9 mouse cellular contexts compared by ENCODE assay signal in genomic region chr4:59404375-59404774, GRCm38 (mm10). TPM values are rescaled to one million over a fixed set of nuclear protein-coding genes. Genes with fewer than 3 reads are reported as not detected.
A peak's percentile ranks its signal among the peaks of the same experiment; 100 is the strongest.
DNase-seq lines count a peak whose midpoint lies in the region; ATAC-seq and TF ChIP-seq lines count a peak whose summit lies in the region.
"Had no signal": no experiment of that assay in that cellular context is flagged by ENCODE, and none has a peak within 500 bp of the region (broad histone marks: within the 10 kb centered on the region; RNA-seq: fewer than 3 reads in every experiment).

No protein-coding gene starts in this region.

- no peaks in the 10 kb centered on the region for H3K9me3 ChIP-seq in lung, embryonic 14.5 days (ENCODE audit: low read depth, low read length)
- no peaks in the 10 kb centered on the region for H3K9me3 ChIP-seq in heart, embryonic 16.5 days (replicated peaks; ENCODE audit: control insufficient read depth, low read length)
- H3K9me3 ChIP-seq: hindbrain, embryonic 15.5 days had no signal

- no peak overlapping the region for H3K9ac ChIP-seq in lung, embryonic 14.5 days
- H3K9ac ChIP-seq in heart, embryonic 16.5 days (ENCODE audit: low read length), result no peak overlapping the region
- H3K9ac ChIP-seq: hindbrain, embryonic 15.5 days had no signal

- peak; percentile 61 for DNase-seq in adrenal gland, postnatal 14 days
- DNase-seq in adrenal gland, adult (ENCODE audit: inconsistent age in 2 of 2, low spot score in 1 of 2), result no peak
- peak; percentile 87 for DNase-seq in lung, embryonic 14.5 days
- no peak for DNase-seq in lung, adult 18-20 months
- peak; percentile 82 to 85 for DNase-seq in right cerebral cortex, postnatal 10 days (ENCODE audit: low spot score in 2 of 2)
- no peak for DNase-seq in ovary, postnatal 10 days (ENCODE audit: low spot score)
- DNase-seq in Muller cell, postnatal 12 days (ENCODE audit: inconsistent ontology term), result no peak

- peak; percentile 76 for ATAC-seq in lung, embryonic 14.5 days (ENCODE audit: insufficient read depth)
- ATAC-seq in heart, embryonic 16.5 days (replicated peaks; ENCODE audit: extremely low read depth, insufficient read depth, low FRiP score), result peak; percentile 84

- H3K27ac ChIP-seq in lung, embryonic 14.5 days (ENCODE audit: low read depth), result peak overlapping the region; percentile 18; the same call in 1 of the 2 replicates
- H3K27ac ChIP-seq in heart, embryonic 16.5 days (ENCODE audit: low read length), result peak overlapping the region; percentile 69
- H3K27ac ChIP-seq: hindbrain, embryonic 15.5 days had no signal

- TF ChIP-seq CTCF in lung, embryonic 14.5 days (IDR thresholded peaks at IDR 0.05; ENCODE audit: low read depth), result no peak

- no peak overlapping the region for H3K4me3 ChIP-seq in lung, embryonic 14.5 days (ENCODE audit: low read depth, low read length)
- peak overlapping the region; percentile 0; the same call in 1 of the 2 replicates for H3K4me3 ChIP-seq in heart, embryonic 16.5 days (ENCODE audit: low read length)
- H3K4me3 ChIP-seq: hindbrain, embryonic 15.5 days had no signal

- 30% methylated on average over 6 of the region's 6 CpGs for WGBS in lung, embryonic 14.5 days
- WGBS in heart, embryonic 16.5 days, result 21% methylated on average over 6 of the region's 6 CpGs

- H3K27me3 ChIP-seq in lung, embryonic 14.5 days (ENCODE audit: insufficient read depth, low read length), result no peaks in the 10 kb centered on the region
- H3K27me3 ChIP-seq in heart, embryonic 16.5 days (ENCODE audit: control insufficient read depth, insufficient read depth, low read length), result no peaks in the 10 kb centered on the region
- H3K27me3 ChIP-seq: hindbrain, embryonic 15.5 days had no signal

- peak overlapping the region; percentile 44 for H3K4me2 ChIP-seq in lung, embryonic 14.5 days
- peak overlapping the region; percentile 36 for H3K4me2 ChIP-seq in heart, embryonic 16.5 days (ENCODE audit: low read depth, low read length)
- H3K4me2 ChIP-seq: hindbrain, embryonic 15.5 days had no signal

- H3K4me1 ChIP-seq in lung, embryonic 14.5 days (ENCODE audit: insufficient read depth), result no peaks in the 10 kb centered on the region
- peaks cover 6% of the 10 kb centered on the region; the same call in 1 of the 2 replicates for H3K4me1 ChIP-seq in heart, embryonic 16.5 days (ENCODE audit: control insufficient read depth, insufficient read depth, low read length)
- H3K4me1 ChIP-seq: hindbrain, embryonic 15.5 days had no signal

- no peaks in the 10 kb centered on the region for H3K36me3 ChIP-seq in lung, embryonic 14.5 days (ENCODE audit: insufficient read depth)
- no peaks in the 10 kb centered on the region for H3K36me3 ChIP-seq in heart, embryonic 16.5 days (ENCODE audit: control insufficient read depth, insufficient read depth)
- H3K36me3 ChIP-seq: hindbrain, embryonic 15.5 days had no signal

RNA-seq across cellular contexts. Expression of gene Susd1, which starts 34.1 kb away (rescaled TPM):
- 5.1 and 5.4 TPM in 2 replicates for total RNA-seq in adrenal gland, postnatal 14 days (2021)
- polyA plus RNA-seq in lung, embryonic 14.5 days (2014; fragmentation: Nextera tagmentation; extraction: Ambion mirVana), result 5.1 and 5.6 TPM in 2 replicates
- 4.7 and 7.5 TPM in 2 replicates for polyA plus RNA-seq in heart, embryonic 16.5 days (2015; fragmentation: Nextera tagmentation; extraction: Ambion mirVana)

Comparison
In these comparisons a context has a peak if more than half of its experiments do, and no peak if none do; other contexts are left out.
1. DNase-seq: peak in adrenal gland, postnatal 14 days (single experiment), lung, embryonic 14.5 days (single experiment) and right cerebral cortex, postnatal 10 days (2 of 2); none in adrenal gland, adult (0 of 2), lung, adult 18-20 months (0 of 2), ovary, postnatal 10 days (single experiment) and Muller cell, postnatal 12 days (single experiment).